Mouse (Mus musculus): Measurements from ENCODE around the gene Jmjd7. TPM values are rescaled to one million over a fixed set of nuclear protein-coding genes. Genes with fewer than 3 reads are reported as not detected.

Jmjd7 gene
- polyA plus RNA-seq, 1 experiment from 2014 or later, result 17.4 TPM

DNA sequence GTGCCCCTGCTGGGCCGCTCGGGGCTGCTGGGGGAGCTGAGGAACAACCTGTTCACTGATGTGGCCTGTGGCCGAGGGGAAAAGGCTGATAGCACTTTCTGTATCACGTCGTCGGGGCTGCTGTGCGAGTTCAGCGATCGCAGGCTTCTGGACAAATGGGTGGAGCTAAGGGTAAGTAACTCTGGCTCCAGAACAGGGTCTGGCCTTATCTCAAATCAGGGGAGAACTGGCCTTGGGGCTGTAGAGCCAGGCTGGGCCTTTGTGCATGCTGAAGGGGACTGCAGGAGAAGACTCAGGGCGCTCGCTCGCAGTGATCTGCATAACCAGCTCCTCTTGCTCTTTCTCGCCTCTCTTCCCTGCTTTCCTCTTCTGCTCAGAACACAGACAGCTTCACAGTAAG is 14.4 kb upstream of the Jmjd7 start:
- Histone ChIP-seq H3K4me1 (peaks cover 8% of the 10 kb centered on the region; the same call in 1 of the 2 replicates), H3K9ac (no peak overlapping the region), H3K36me3 (peaks cover 33% of the 10 kb centered on the region), H3K4me3 (no peak overlapping the region), H3K27ac (replicated peaks) (no peak overlapping the region), H3K9me3 (no peaks in the 10 kb centered on the region), H3K27me3 (replicated peaks) (no peaks in the 10 kb centered on the region), H3K4me2 (no peak overlapping the region)
- 46% methylated on average over 13 of the region's 13 CpGs for WGBS
- ATAC-seq (ENCODE audit: extremely low read depth, insufficient number of reproducible peaks, low FRiP score, low TSS enrichment), result no peak

DNA sequence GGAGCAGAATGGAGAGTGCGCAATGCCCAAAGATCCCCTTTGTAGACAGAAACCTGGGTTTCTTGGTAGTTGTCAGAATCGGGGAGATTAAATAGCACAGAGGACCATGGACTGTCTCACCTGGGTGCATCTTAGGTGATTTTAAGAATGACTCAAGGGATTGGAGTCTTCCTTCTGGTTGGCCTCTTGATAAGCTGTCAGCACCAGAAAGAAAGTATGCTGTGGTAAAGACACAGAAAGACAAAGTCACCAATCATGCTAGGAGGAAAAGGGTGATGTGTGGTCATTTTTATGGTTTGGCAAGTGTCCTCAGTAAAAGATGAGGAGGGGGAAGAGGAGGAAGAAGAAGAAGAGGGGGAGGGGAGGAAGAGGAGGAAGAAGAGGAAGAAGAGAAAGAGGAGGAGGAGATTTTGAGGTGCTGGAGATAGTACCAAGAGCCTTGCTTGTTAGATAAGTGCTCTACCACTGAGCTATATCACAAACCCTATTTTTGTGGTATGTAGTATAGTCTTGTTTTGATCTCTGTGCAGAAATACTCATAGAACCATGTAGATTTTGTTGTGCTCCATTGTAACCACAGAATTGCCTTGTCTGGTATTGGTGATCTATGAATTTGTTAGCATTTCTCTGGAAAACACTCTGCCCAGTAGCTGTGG is 13.3 kb upstream of the Jmjd7 start:
- no peak overlapping the region for H3K9ac ChIP-seq
- H3K27ac ChIP-seq (replicated peaks), result no peak overlapping the region
- H3K27me3 ChIP-seq (replicated peaks), result no peaks in the 10 kb centered on the region
- no peak for ATAC-seq (ENCODE audit: extremely low read depth, insufficient number of reproducible peaks, low FRiP score, low TSS enrichment)
- H3K4me1 ChIP-seq, result peaks cover 4% of the 10 kb centered on the region; the same call in 1 of the 2 replicates
- no peak overlapping the region for H3K4me3 ChIP-seq
- WGBS, result 89% methylated on average over 2 of the region's 2 CpGs
- no peak overlapping the region for H3K4me2 ChIP-seq
- H3K9me3 ChIP-seq, result no peaks in the 10 kb centered on the region
- H3K36me3 ChIP-seq, result peaks cover 43% of the 10 kb centered on the region

DNA sequence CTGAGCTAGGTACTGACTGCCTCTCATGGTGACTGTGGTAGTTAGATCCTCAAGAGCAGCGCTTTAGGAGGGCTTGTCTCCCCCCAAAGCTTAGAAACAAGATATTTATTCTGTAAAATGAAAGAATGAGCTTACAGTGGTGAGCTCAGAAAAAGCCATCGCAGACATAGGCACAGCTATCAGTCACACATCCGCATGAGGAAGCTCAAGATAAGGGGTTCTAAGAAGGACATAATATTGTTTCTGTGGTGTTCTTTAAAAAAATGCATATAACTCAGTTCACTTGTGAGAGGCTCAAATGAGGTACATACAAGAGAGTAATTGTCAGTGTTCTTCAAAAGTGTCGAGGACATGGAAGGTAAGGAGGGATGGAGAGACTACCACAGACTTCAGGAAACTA is 11.4 kb upstream of the Jmjd7 start:
- Histone ChIP-seq H3K27ac (replicated peaks) (no peak overlapping the region), H3K36me3 (peaks cover 61% of the 10 kb centered on the region), H3K4me1 (0 out of 2 replicates have a peak, but pooled peaks cover 4% of the 10 kb centered on the region), H3K9ac (no peak overlapping the region), H3K9me3 (no peaks in the 10 kb centered on the region), H3K4me2 (no peak overlapping the region), H3K27me3 (replicated peaks) (no peaks in the 10 kb centered on the region), H3K4me3 (no peak overlapping the region)
- 77% methylated on average over 4 of the region's 4 CpGs for WGBS
- ATAC-seq (ENCODE audit: extremely low read depth, insufficient number of reproducible peaks, low FRiP score, low TSS enrichment), result no peak

DNA sequence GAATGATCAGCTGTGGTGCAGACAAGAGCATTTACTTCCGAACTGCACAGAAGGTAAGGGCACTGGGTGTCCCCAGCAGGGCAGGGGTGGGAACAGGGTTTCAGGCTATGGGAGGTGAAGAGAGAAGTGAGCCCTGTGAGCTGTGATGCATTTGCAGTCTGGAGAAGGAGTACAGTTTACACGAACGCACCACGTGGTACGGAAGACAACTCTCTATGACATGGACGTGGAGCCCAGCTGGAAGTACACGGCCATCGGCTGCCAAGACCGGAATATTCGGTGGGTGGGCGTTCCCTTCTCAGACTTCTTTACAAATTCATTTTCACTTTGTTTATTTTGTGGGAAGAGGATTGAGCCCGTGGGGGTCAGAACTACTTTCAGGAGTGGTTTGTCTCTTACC is 9.7 kb upstream of the Jmjd7 start:
- peaks cover 78% of the 10 kb centered on the region for H3K36me3 ChIP-seq

DNA sequence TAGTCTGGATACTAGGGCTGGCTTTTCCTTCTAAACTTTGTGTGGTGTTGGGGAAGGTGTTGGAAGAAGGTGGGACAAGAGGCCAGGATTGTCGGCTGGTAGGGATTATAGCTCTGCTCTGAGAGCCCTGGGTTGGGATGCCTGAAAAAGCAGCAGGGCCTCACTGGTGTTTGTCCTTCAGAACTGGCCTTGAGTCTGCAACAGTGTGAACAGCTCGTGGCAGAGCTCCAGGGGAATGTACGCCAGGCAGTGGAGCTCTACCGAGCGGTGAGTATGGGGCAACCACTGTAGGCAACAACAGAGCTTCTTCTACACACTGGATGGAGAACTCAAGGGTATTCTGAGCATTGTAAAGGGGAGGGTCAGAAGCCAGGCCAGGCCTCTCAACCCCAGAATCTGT is 2.9 kb upstream of the Jmjd7 start:
- peaks cover 64% of the 10 kb centered on the region for H3K36me3 ChIP-seq
- H3K9ac ChIP-seq, result peak overlapping the region; percentile 37; the same call in 1 of the 2 replicates
- H3K27me3 ChIP-seq (replicated peaks), result no peaks in the 10 kb centered on the region
- H3K4me2 ChIP-seq, result no peak overlapping the region
- peaks cover 28% of the 10 kb centered on the region for H3K4me1 ChIP-seq
- no peak overlapping the region for H3K4me3 ChIP-seq
- no peaks in the 10 kb centered on the region for H3K9me3 ChIP-seq
- H3K27ac ChIP-seq (replicated peaks), result peak overlapping the region; percentile 83
- 56% methylated on average over 5 of the region's 5 CpGs for WGBS
- ATAC-seq (ENCODE audit: extremely low read depth, insufficient number of reproducible peaks, low FRiP score, low TSS enrichment), result no peak

More for the DNA sequence above, 9.7 kb upstream of the Jmjd7 start:
- Histone ChIP-seq H3K27me3 (replicated peaks) (no peaks in the 10 kb centered on the region), H3K27ac (replicated peaks) (no peak overlapping the region), H3K4me3 (no peak overlapping the region), H3K4me2 (no peak overlapping the region), H3K4me1 (0 out of 2 replicates have a peak, but pooled peaks cover 4% of the 10 kb centered on the region), H3K9ac (no peak overlapping the region), H3K9me3 (no peaks in the 10 kb centered on the region)
- ATAC-seq (ENCODE audit: extremely low read depth, insufficient number of reproducible peaks, low FRiP score, low TSS enrichment), result no peak
- 83% methylated on average over 12 of the region's 12 CpGs for WGBS

DNA sequence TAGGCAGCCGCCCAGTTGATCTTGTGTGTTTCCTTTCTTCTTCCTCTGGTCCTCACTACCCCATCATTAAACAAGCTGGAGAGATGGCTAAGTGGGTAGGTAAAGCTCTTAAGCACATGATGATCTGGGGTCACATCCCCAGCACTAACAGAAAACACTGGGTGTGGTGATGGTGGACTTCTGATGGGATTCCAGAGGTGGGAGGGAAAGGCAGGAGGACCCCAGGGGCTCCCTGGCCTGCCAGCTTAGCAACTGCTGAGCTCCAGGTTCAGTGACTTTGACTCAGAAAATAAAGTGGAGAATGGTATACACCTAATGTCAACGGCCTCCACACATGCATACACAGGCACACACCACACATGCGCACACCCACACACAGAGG is 658 bp downstream of the Jmjd7 start:
- Histone ChIP-seq H3K27me3 (replicated peaks) (no peaks in the 10 kb centered on the region), H3K27ac (replicated peaks) (peak overlapping the region; percentile 93), H3K4me1 (peaks cover 28% of the 10 kb centered on the region), H3K9ac (peak overlapping the region; percentile 95), H3K36me3 (peaks cover 60% of the 10 kb centered on the region), H3K9me3 (no peaks in the 10 kb centered on the region), H3K4me3 (peak overlapping the region; percentile 88), H3K4me2 (peak overlapping the region; percentile 86)
- 55% methylated on average over 3 of the region's 3 CpGs for WGBS
- no peak for ATAC-seq (ENCODE audit: extremely low read depth, insufficient number of reproducible peaks, low FRiP score, low TSS enrichment)

DNA sequence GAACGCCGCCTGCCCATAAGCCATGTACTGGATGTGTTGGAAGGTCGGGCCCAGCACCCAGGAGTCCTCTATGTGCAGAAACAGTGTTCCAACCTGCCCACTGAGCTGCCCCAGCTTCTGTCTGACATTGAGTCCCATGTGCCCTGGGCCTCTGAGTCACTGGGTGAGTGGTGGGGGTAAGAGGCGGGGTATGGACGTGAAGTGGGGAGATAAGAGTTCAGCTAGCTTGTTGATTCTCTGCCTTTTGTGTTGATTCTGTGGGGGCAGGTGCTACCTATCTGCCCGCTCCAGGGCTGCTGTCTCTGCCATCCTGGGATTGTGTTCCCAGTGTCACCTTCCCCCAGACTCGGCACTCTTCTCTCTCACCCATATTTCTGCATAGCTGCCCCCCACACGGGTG is 3.1 kb downstream of the Jmjd7 start:
- H3K9ac ChIP-seq, result no peak overlapping the region
- no peak overlapping the region for H3K27ac ChIP-seq (replicated peaks)
- no peak overlapping the region for H3K4me2 ChIP-seq
- H3K27me3 ChIP-seq (replicated peaks), result no peaks in the 10 kb centered on the region
- no peak for ATAC-seq (ENCODE audit: extremely low read depth, insufficient number of reproducible peaks, low FRiP score, low TSS enrichment)
- H3K4me3 ChIP-seq, result no peak overlapping the region
- no peaks in the 10 kb centered on the region for H3K9me3 ChIP-seq
- WGBS, result 68% methylated on average over 8 of the region's 8 CpGs
- H3K36me3 ChIP-seq, result peaks cover 59% of the 10 kb centered on the region
- peaks cover 19% of the 10 kb centered on the region for H3K4me1 ChIP-seq

DNA sequence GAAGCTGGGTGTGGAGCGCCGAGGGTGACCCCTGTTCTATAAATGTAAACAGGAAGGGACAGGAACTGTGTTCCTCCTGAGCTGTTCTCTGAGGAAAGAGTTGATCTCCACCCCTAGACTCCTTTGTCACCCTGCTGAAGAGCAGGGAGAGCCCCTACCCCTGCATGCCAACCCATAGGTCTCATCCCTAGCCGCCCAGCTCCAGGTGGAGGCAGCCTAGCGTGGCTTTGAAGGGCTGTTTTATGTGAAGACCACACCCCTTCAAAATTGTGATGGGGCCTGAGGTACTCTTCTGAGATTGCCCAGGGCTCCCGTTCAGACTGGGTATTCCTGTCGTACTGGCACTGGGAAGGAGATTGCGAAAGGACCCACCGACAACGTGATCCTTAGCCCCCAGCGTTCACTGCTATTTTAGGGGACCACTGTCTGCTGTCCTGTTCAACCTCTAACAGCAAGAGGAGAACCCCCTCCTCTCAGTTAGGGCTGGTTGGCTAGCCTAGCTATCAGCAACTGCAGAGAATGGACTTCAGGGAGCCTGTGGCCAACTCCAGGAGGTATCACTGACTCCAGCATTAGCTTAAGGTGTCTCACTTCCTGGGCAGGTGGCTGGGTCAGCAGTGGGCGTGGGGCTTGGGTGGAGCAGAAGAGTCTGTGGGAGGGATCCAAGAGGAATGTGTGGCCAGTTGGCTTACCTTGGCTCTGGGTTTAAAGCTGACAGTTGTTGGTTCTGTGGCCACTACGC is 5.6 kb downstream of the Jmjd7 start, which contains the start of gene Pla2g4b:
TSS of gene Pla2g4b (plus strand) at position 692 of the 742 bp plus-strand sequence.
- 85% methylated on average over 12 of the region's 12 CpGs for WGBS
- no peaks in the 10 kb centered on the region for H3K9me3 ChIP-seq
- no peak within 1 kb of the TSS for H3K9ac ChIP-seq
- H3K4me2 ChIP-seq, result no peak within 1 kb of the TSS
- no peak within 1 kb of the TSS for H3K27ac ChIP-seq (replicated peaks)
- H3K36me3 ChIP-seq, result peaks cover 80% of the 10 kb centered on the region
- peaks cover 12% of the 10 kb centered on the region for H3K4me1 ChIP-seq
- H3K27me3 ChIP-seq (replicated peaks), result no peaks in the 10 kb centered on the region
- no peak for ATAC-seq (ENCODE audit: extremely low read depth, insufficient number of reproducible peaks, low FRiP score, low TSS enrichment)
- H3K4me3 ChIP-seq, result no peak within 1 kb of the TSS

DNA sequence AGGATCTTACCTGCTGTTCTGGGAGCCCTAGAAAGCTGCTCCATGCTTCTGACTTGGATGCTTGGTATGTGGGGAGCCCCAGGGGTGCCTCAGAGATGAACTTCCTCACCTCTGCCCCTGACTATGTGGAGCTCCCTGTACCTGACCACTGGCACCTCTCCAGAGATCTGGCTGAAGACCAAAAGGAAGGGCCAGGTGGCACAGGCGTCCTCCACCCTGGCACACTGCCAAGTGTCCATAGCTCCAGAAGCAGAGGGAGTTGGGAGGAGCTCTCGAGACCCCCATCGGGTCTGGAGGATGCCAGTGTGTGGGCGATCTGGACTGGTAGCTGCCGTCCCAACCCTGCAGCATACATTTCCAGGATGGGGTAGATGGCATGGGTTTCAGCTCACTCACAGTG is 6.4 kb downstream of the Jmjd7 start:
- Histone ChIP-seq H3K4me1 (peaks cover 4% of the 10 kb centered on the region; the same call in 1 of the 2 replicates), H3K4me2 (no peak overlapping the region), H3K27me3 (replicated peaks) (no peaks in the 10 kb centered on the region), H3K27ac (replicated peaks) (no peak overlapping the region), H3K36me3 (peaks cover 88% of the 10 kb centered on the region), H3K9me3 (no peaks in the 10 kb centered on the region), H3K4me3 (no peak overlapping the region), H3K9ac (no peak overlapping the region)
- WGBS, result 67% methylated on average over 5 of the region's 5 CpGs
- ATAC-seq (ENCODE audit: extremely low read depth, insufficient number of reproducible peaks, low FRiP score, low TSS enrichment), result no peak

DNA sequence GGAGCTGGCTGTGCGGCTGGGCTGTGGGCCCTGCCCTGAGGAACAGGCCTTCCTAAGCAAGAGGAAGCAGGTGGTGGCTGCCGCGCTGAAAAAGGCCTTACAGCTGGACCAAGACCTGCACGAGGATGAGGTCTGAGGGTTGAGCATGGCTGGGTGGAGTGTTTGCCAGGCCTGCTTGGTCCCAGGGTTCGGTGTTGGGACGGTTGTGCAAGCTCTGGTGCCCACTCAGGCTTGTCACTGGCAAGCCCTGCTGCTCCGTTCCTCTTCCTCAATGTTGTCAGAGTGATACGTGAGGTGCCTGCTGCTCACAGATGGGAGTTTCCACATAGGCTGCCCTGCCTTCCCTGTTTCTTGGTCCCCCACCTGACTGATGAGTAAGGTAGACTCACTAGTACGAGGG is 10.5 kb downstream of the Jmjd7 start:
- no peak overlapping the region for H3K9ac ChIP-seq
- H3K27ac ChIP-seq (replicated peaks), result no peak overlapping the region
- peaks cover 96% of the 10 kb centered on the region for H3K36me3 ChIP-seq
- no peak for ATAC-seq (ENCODE audit: extremely low read depth, insufficient number of reproducible peaks, low FRiP score, low TSS enrichment)
- no peaks in the 10 kb centered on the region for H3K27me3 ChIP-seq (replicated peaks)
- WGBS, result 89% methylated on average over 9 of the region's 9 CpGs
- no peak overlapping the region for H3K4me2 ChIP-seq
- H3K4me1 ChIP-seq, result 0 out of 2 replicates have a peak, but pooled peaks cover 4% of the 10 kb centered on the region
- no peaks in the 10 kb centered on the region for H3K9me3 ChIP-seq
- H3K4me3 ChIP-seq, result no peak overlapping the region

DNA sequence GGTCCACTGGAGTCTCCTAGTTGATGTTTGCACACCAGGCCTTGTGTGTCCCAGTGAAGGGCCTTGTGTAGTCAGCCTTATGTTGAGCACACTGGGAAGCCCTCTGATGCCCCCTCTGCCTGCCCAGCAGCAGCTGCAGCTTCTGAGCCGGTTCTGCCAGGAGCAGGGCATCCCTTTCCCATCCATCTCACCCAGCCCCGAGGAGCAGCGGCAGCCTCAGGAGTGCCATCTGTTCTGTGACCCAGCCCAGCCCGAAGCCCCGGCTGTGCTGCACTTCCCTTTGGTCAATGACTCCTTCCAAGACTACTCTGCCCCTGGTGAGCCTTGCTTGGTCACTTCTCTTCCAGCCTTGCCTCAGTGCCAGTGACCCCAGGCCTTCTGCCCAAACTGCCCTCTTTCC is 13.7 kb downstream of the Jmjd7 start:
- H3K36me3 ChIP-seq, result peaks cover 68% of the 10 kb centered on the region

More for the DNA sequence above, 13.7 kb downstream of the Jmjd7 start:
- H3K27me3 ChIP-seq (replicated peaks), result no peaks in the 10 kb centered on the region; the same call in 1 of the 2 replicates
- peaks cover 13% of the 10 kb centered on the region for H3K4me1 ChIP-seq
- no peak overlapping the region for H3K9ac ChIP-seq
- H3K4me2 ChIP-seq, result no peak overlapping the region
- no peak for ATAC-seq (ENCODE audit: extremely low read depth, insufficient number of reproducible peaks, low FRiP score, low TSS enrichment)
- H3K9me3 ChIP-seq, result no peaks in the 10 kb centered on the region
- WGBS, result 85% methylated on average over 5 of the region's 5 CpGs
- H3K27ac ChIP-seq (replicated peaks), result no peak overlapping the region
- H3K4me3 ChIP-seq, result no peak overlapping the region
